Mouse (Mus musculus): ENCODE results near the gene Odf3l1. TPM values are rescaled to one million over a fixed set of nuclear protein-coding genes. Genes with fewer than 3 reads are reported as not detected.
"Not testable (repeated sequence)": the region's sequence is repeated elsewhere in the genome, so short reads cannot be mapped to it uniquely, and the experiment has no call there.

Gene Odf3l1
- total RNA-seq (2021): 1 to 10 TPM; 1.5 to 1.7 TPM
- polyA plus RNA-seq (2012; rRNA removed): 7.4 and 7.6 TPM in 2 replicates
- long read RNA-seq: 0 reads

GRCm38 (mm10) chr9:56864216-56864729 lies at the start of gene Odf3l1:
Odf3l1 (minus strand) TSS chr9:56864679.
- DNase-seq: no peak

DNA sequence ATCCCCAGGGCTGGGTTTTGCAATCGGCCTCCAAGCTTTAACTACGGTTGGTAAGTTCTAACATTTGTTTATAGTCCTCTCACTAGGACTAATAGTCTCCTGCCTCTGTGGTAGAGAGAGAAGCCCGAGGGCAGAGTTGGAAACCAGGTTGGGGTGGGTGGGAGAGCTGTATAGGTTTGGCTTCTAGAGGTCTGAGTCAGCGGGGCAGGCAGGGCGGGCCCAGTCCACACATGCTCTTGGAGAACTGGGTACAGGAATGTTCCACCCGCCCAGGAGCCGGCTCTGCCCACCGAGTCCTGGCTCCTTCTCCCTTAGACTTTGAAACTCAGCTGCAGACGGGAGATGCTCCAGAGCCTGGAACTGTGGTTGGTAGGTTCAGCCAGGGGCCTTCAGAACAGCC lies 49.5 kb upstream of the Odf3l1 start:
- DNase-seq: no peak

DNA sequence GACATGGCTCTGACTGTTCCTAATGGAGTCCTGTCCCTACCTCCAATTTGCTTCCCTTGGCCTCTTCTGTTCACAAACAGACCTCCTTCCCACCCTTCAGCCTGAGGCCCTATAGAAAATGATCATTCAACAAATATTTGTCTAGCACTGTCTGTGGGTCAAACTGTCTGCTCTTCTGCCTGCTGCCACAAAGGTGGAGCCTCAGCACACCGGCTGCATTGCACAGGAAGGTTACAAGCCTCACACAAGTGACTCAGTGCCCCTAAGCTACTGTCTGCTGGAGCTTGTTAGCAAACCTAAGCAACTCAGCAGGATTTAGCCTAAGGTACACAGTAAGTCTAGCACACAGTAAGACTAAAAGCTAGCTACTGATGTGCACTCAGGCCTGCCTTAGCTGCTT lies 46.5 kb upstream of the Odf3l1 start:
- no peak for DNase-seq

DNA sequence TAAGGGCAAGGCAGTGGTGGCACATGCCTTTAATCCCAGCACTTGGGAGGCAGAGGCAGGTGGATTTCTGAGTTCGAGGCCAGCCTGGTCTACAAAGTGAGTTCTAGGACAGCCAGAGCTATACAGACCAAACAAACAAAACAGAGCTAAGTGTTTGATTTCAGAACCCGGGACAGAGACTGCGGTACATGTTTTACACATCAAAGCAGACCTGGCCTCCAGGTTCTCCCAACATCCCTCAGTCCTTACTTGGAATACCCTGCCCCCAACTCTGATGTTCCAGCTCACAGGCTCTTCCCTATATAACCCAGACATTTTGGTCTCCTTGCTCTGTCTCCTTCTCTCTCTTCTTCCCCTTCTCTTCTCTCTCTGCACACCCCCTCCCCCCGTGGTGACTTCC lies 45.5 kb upstream of the Odf3l1 start:
- not testable (repeated sequence) for DNase-seq

DNA sequence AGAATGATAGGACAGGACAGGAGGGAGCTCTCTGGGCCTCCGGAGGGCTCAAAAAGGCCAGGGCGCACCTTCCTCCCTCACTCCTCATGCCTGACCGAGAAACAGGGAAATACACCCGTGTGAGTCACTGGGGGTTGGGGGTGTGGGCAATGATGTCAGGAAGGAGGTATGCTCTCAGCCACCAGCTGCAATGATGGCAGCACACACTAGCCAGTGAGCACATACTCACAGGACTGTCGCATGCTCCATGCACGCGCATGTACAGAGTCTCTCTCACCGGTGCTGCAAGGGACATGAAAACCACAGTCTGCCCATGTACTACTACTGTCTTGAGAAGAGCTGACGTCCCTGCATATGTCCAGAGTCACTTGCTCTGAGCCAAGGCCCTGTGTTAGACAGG lies 43.1 kb upstream of the Odf3l1 start:
- no peak for DNase-seq

- DNase-seq: no peak
These were observed 39.2 kb upstream of the Odf3l1 start for GRCm38 (mm10) chr9:56903662-56904061.

GRCm38 (mm10) chr9:56901187-56901586 lies 36.7 kb upstream of the Odf3l1 start:
- DNase-seq: no peak

DNA sequence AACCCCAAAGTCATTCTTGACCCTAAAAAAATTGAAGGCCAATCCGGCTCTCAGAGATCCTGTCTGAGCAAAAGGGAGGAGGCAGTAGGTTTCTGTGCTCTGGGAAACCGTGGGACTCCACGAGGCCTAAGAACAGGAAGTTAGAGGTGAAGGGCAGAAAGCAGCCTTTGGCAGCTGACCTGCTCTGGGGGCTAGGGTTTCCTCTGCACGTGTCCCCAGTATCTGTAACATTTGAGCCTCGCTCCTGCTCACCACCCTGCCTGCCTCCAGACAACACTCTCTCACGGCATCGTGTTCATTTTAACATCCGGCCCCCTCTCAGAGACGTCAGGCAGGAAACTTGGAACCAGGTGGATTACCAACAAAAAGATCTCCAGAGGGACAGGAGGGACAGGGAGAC lies 36.1 kb upstream of the Odf3l1 start:
- no peak for DNase-seq

DNA sequence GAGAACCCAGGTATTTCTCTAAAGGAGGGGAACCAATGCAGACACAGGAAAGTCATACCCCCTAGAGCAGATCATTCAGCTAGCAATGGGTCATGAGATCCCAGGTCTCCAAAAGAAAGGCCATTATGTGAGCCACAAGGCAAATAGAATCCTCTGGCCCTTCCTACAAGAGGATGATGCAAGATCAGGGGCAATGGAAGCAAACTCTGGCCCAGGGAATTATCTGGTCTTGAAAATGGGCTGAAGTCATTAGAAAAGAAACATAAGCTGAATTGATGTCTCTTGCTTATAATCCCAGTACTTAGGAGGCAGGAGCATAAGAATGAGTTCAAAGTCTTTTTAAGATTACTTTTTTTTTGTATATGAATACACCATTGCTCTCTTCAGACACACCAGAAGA lies 35.6 kb upstream of the Odf3l1 start:
- DNase-seq: no peak

DNA sequence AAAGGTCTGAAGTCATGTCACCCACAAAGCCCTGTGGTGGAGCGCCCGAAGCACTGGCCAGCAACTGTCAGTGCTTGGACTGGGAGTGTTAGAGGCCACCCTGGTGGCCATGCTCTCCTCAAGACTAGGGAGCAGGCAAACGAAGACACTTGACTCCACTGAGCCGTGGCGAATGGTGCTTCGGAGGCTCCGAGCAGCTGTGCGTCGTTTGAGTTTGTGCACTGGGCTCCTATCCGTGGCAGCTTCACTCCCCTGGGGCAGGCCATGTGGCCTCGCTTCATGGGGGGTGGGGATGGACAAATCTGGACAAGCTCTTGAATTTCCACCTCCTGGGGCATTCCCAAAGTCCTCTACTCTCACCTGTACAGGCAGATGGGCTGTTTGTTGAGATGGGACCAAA lies 34.9 kb upstream of the Odf3l1 start:
- DNase-seq: no peak

DNA sequence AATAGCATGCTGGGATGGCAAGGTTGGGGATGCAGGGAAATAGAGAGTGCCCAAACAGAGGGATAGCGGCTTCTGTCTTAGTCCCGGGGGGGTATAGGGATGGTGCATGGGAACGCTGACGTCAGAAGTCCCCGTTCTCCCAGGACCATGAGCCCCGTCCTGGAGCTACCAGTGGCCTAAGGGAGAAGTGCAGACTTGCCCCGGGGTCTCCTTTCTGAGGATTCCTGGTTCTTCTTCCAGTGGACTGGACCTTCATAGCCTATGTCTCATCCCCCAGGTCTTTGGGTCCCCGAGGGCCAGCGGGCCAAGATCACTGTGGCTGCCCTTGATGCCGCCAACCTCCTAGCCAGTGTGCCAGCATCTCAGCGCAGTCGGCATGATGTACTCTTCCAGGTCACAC lies 32.3 kb upstream of the Odf3l1 start:
- no peak for DNase-seq

- peak; percentile 33 for DNase-seq
These were observed 29.5 kb upstream of the Odf3l1 start for GRCm38 (mm10) chr9:56894006-56894405.

- DNase-seq: no peak
These were observed 28.8 kb upstream of the Odf3l1 start for GRCm38 (mm10) chr9:56893313-56893712.

DNA sequence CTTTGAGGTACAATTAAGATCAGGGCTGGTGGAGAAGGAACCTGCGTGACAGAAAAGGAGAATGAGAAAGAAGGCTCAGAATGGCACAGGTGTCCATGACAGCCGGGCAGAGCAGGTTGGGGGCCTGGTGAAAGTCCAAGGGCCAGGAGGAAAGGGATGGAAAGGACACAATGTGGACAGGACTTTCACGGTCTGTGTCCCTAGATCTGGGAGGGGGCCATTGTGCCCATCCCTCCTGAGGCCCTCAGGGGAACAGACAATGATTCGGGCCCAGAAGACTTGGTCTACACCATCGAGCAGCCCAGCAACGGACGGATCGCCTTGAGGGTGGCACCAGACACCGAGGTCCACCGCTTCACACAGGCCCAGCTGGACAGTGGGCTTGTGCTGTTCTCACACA lies 27.6 kb upstream of the Odf3l1 start:
- DNase-seq: no peak

DNA sequence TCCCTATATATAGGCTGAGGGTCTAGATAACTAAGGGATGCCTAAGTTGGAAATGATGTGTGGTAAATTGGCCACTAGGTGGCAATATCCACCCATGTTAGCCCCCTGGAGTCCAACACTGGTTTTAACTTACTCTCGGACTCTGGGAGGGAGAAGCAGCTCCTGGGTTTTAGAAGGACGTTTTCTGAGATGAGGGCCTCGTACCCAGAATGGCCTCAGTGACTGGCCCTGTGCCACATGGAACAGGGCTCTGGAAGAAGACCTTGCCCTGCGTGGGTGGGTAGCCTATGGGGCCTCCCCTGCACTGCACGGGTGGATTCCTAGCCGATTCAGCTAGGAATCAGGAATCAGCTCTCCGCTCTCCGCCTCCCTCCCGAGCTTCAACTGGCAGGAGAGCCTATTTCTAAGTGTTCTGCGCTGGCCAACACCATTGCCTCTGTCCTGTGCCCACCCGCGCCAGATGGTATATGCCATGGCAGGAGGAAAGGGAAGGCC lies 27.1 kb upstream of the Odf3l1 start:
- peak; percentile 80 for DNase-seq

DNA sequence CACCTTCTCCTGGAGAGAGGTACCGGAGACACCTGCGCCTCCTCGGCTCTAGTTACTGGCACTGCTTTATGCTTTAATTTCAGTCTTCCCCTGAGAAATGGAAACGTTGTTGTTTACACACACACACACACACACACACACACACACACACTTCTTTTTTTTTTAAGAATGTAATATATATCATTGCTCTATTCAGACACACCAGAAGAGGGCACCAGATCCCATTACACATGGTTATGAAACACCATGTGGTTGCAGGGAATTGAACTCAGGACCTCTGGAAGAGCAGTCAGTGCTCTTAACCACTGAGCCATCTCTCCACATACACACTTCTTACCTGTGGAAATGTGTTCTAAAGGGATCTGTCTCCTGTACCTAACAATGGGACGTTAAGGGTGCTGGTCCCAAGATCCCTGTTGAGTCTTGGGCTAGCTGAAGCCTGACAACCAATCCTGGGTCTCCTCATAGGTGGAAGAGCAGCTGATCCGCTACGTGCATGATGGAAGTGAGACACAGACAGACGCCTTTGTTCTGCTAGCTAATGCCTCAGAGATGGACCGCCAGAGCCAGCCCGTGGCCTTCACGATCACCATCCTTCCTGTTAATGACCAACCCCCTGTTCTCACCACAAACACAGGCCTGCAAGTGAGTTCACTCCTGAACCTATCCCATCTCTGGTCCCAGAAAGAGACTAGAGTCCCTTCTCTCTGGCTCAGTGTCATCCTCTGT lies 26.2 kb upstream of the Odf3l1 start:
- DNase-seq: no peak

DNA sequence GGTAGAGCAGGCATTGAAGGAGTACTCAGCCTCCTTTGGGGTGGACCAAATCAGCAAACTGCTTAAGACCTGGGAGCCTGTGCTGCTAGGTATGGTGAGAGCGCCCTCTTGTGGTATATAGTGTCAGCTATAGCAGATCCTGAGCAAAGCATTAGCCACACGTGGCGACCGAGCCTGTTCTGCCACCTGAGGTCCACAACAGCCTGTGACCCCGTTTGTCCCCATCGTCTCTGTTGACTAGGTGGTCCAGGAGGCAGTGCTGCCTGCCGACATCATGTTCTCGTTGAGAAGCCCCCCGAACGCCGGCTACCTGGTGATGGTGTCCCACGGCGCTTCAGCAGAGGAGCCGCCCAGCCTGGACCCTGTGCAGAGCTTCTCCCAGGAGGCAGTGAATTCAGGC lies 25.3 kb upstream of the Odf3l1 start:
- peak; percentile 71 for DNase-seq

GRCm38 (mm10) chr9:56887581-56887980 lies 23.1 kb upstream of the Odf3l1 start:
- no peak for DNase-seq

DNA sequence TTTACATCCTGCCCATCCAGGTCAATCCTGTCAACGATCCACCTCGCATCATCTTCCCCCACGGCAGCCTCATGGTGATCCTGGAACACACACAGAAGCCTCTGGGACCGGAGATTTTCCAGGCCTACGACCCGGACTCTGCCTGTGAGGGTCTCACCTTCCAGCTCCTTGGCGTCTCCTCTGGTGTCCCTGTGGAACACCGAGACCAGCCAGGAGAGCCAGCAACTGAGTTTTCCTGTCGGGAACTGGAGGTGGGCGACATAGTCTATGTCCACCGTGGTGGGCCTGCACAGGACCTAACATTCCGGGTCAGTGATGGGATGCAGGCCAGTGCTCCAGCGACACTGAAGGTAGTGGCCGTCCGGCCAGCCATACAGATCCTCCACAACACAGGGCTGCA lies 22.1 kb upstream of the Odf3l1 start:
- DNase-seq: no peak

DNA sequence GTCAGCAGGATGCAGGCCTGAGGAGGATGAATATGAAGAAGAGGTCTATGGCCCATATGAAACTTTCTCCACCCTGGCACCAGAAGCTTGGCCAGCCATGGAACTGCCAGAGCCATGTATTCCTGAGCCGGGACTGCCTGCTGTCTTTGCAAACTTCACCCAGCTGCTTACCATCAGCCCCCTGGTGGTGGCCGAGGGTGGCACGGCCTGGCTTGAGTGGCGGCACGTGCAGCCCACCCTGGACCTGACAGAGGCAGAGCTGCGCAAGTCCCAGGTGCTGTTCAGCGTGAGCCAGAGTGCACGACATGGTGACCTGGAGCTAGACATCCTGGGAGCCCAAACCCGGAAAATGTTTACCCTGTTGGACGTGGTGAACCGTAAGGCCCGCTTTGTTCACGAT lies 21.6 kb upstream of the Odf3l1 start:
- DNase-seq: no peak

- no peak for DNase-seq
These were observed 19.8 kb upstream of the Odf3l1 start for GRCm38 (mm10) chr9:56884328-56884727.

DNA sequence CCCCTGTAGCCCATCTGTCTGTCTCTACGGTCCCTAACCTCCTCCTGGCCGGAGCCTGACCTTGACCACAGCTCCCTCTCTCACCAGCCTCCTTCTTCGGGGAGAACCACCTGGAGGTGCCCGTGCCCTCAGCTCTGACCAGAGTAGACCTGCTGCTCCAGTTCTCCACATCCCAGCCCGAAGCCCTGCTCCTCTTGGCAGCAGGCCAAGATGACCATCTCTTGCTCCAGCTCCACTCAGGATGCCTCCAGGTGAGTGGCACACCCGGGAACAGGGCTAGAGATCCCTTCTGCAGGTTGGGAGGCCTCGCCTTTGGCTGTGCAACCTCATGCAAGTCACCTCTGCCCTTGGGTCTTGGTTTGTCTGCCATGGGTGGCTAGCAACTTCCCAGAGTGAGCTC lies 19.0 kb upstream of the Odf3l1 start:
- DNase-seq: no peak

DNA sequence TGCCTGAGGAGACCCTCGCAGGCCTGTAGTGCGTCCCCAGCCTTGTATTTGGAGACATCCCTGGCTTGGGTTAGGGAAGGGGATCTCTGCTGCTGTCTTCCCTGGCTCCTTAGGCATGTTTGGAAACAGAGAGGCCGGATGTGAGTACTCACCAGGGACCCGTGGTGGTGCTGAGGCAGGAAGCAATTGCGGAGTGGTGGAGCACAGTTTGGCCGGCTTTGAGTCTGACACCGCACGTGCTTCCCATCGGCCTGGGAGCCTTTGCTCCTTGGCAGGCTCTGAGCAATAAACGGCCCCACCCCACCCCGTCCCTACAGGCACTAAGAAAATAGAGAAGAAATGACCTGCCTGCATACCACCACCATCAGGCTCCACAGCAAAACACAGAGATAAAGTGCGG lies 18.3 kb upstream of the Odf3l1 start:
- no peak for DNase-seq

DNA sequence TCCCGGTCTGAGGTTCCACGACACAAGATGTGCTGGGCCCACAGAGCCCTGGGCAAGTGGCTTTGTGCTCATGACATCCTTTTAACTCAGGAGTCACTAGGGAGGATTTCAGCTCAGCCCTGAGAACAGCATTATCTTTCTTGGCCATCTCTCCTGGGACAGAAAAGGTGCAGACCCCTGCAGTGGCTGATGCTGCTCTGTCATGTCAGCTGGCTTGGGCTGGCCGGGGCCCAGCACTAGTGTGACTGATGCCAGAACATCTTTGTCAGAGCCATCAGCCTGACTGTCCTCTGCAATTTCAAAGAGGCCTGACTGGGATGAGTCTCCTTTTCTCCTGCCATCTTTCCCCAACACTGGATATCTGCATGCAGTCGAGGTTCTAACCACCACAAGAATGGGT lies 17.8 kb upstream of the Odf3l1 start:
- DNase-seq: no peak
